Mouse (Mus musculus) cerebellum, adult 2 months (tissue): ENCODE data around the gene Rpl13a.

Experiments used
- CTCF ChIP-seq: fragments of 200-500 bp; IDR thresholded peaks from 2 replicates; pipeline ENCODE4 v1.5.1; 2011; ENCODE audit warnings: low read depth, mild to moderate bottlenecking, control low read depth, low read length, moderate library complexity, borderline replicate concordance; ENCODE audit not compliant: insufficient read depth
- POLR2A ChIP-seq: fragments of 200-500 bp; IDR thresholded peaks from 2 replicates; pipeline ENCODE4 v1.6.1; 2011; ENCODE audit warnings: low read length, control low read depth, borderline replicate concordance; ENCODE audit not compliant: insufficient read depth

GRCm38 (mm10) chr7:45102940-45103585 is 25.5 kb downstream of the Rpl13a start:
- TF ChIP-seq CTCF, result no peak
- no peak for TF ChIP-seq POLR2A
